Mouse (Mus musculus) brain, embryonic 14.5 days (tissue): ENCODE measurements around the gene Cacna2d4.

Experiments used
- CTCF ChIP-seq: fragments of 200-500 bp; IDR thresholded peaks from 2 replicates; pipeline ENCODE4 v1.5.1; 2012; ENCODE audit warnings: inconsistent platforms, mild to moderate bottlenecking, moderate library complexity, borderline replicate concordance; ENCODE audit not compliant: insufficient read depth, insufficient read length; ENCODE audit errors: extremely low read depth
- POLR2A ChIP-seq: fragments of 200-500 bp; IDR thresholded peaks from 2 replicates; pipeline ENCODE4 v1.6.1; 2012; ENCODE audit warnings: mild to moderate bottlenecking, inconsistent platforms, borderline replicate concordance; ENCODE audit not compliant: poor library complexity, insufficient read depth, insufficient read length, severe bottlenecking; ENCODE audit errors: extremely low read depth

DNA sequence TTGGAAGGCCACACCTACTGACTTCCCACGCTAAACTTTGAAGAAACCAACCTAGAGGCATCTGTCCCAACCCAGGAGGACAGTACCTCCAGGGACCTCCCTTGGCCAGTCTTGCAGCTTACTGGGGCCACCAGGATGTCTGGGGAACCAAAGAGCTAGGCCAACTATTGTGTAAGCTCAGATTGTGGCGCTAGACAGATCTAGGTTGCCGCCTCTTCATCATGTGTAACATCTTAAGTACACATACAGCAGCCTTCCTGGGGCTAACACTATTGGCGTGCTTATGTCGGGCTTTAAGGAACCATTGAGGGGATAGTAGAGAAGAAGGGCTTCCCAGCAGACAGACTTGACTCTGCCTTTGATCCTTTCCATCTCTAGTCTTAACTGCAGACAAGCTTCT is 111.5 kb downstream of the Cacna2d4 start:
- no peak for TF ChIP-seq POLR2A
- TF ChIP-seq CTCF, result no peak
